Mouse (Mus musculus) left cerebral cortex, adult 18-20 months (tissue): ENCODE results near the gene Eif4e3. TPM values are rescaled to one million over a fixed set of nuclear protein-coding genes. Genes with fewer than 3 reads are reported as not detected.

Experiments
- DNase-seq, 2 experiments: peaks; one replicate each; pipeline ENCODE4 v3.0.0; 2021 to 2022; ENCODE audit warnings: low spot score in 2 of 2, mixed read lengths in 1 of 2
- total RNA-seq, 2 experiments: library from RNA; stranded (reverse); gene quantifications; 2 replicates each; pipeline ENCODE4 v1.2.3; 2021

Eif4e3 gene
- total RNA-seq, 2 experiments from 2014 or later: 19.4 to 20.0 TPM

GRCm38 (mm10) chr6:99665457-99666317 lies 884 bp downstream of the Eif4e3 start:
- no peak for DNase-seq

- DNase-seq: no peak
Measured at GRCm38 (mm10) chr6:99663232-99663631, 3.3 kb downstream of the Eif4e3 start.

- no peak for DNase-seq
Measured at GRCm38 (mm10) chr6:99660443-99660842, 6.1 kb downstream of the Eif4e3 start.

GRCm38 (mm10) chr6:99658586-99658985 lies 8.0 kb downstream of the Eif4e3 start:
- DNase-seq: no peak

- DNase-seq: no peak
Measured at GRCm38 (mm10) chr6:99656088-99656487, 10.5 kb downstream of the Eif4e3 start.

- no peak for DNase-seq
Measured at GRCm38 (mm10) chr6:99655488-99655887, 11.1 kb downstream of the Eif4e3 start.

- no peak for DNase-seq
Measured at GRCm38 (mm10) chr6:99654343-99654742, 12.2 kb downstream of the Eif4e3 start.

GRCm38 (mm10) chr6:99652341-99652740 lies 14.2 kb downstream of the Eif4e3 start:
- DNase-seq: no peak

GRCm38 (mm10) chr6:99649307-99649706 lies 17.3 kb downstream of the Eif4e3 start:
- DNase-seq: no peak

- DNase-seq: no peak
Measured at GRCm38 (mm10) chr6:99646344-99646743, 20.2 kb downstream of the Eif4e3 start.

GRCm38 (mm10) chr6:99644876-99645275 lies 21.7 kb downstream of the Eif4e3 start:
- no peak for DNase-seq

GRCm38 (mm10) chr6:99644386-99644785 lies 22.2 kb downstream of the Eif4e3 start:
- DNase-seq: no peak

GRCm38 (mm10) chr6:99643439-99644199 lies 23.0 kb downstream of the Eif4e3 start:
- DNase-seq: no peak

GRCm38 (mm10) chr6:99637456-99637855 lies 29.1 kb downstream of the Eif4e3 start:
- no peak for DNase-seq

GRCm38 (mm10) chr6:99636801-99637200 lies 29.8 kb downstream of the Eif4e3 start:
- DNase-seq: no peak

GRCm38 (mm10) chr6:99636121-99636520 lies 30.4 kb downstream of the Eif4e3 start:
- no peak for DNase-seq

- no peak for DNase-seq
Measured at GRCm38 (mm10) chr6:99632121-99632980, 34.2 kb downstream of the Eif4e3 start.

- DNase-seq: no peak
Measured at GRCm38 (mm10) chr6:99631637-99632036, 34.9 kb downstream of the Eif4e3 start.

- DNase-seq: no peak
Measured at GRCm38 (mm10) chr6:99629726-99630458, 36.7 kb downstream of the Eif4e3 start.

- DNase-seq: no peak
Measured at GRCm38 (mm10) chr6:99626347-99626746, 40.2 kb downstream of the Eif4e3 start.

- no peak for DNase-seq
Measured at GRCm38 (mm10) chr6:99625803-99626202, 40.8 kb downstream of the Eif4e3 start.
